ENCODE assay signal across 8 mouse cellular contexts in genomic region chr13:97938596-97939297, GRCm38 (mm10).
DNase-seq lines count a peak whose midpoint lies in the region; ATAC-seq lines count a peak whose summit lies in the region.

No protein-coding gene starts in this region.

- no peak overlapping the region for H3K27ac ChIP-seq in hindbrain, embryonic 14.5 days

- H3K4me3 ChIP-seq in hindbrain, embryonic 14.5 days (replicated peaks; ENCODE audit: low read length), result no peak overlapping the region

- H3K27me3 ChIP-seq in hindbrain, embryonic 14.5 days (ENCODE audit: control insufficient read depth, insufficient read depth, low read length), result no peaks in the 10 kb centered on the region

- H3K9ac ChIP-seq in hindbrain, embryonic 14.5 days, result no peak overlapping the region

- no peaks in the 10 kb centered on the region for H3K36me3 ChIP-seq in hindbrain, embryonic 14.5 days (replicated peaks; ENCODE audit: control insufficient read depth, insufficient read depth)

- DNase-seq in Muller cell, postnatal 12 days (ENCODE audit: inconsistent ontology term), result peak; percentile 82
- peak; percentile 78 to 86 for DNase-seq in cerebellum, adult 18-20 months
- DNase-seq in forelimb bud, embryonic 11.5 days (ENCODE audit: low read depth, low spot score), result peak; percentile 92
- DNase-seq in hindbrain, embryonic 14.5 days (ENCODE audit: low spot score), result peak; percentile 97
- peak; percentile 85 to 91 for DNase-seq in layer of hippocampus, postnatal 14 days (ENCODE audit: low spot score in 2 of 2)
- peak; percentile 85 to 92 for DNase-seq in lung, postnatal 4 days
- DNase-seq in retina, postnatal 7 days (ENCODE audit: low read depth, low spot score), result peak; percentile 70
- DNase-seq in urinary bladder, adult 2 months (ENCODE audit: low spot score), result peak; percentile 88

- peak; percentile 68 for ATAC-seq in hindbrain, embryonic 14.5 days (ENCODE audit: low FRiP score)

- H3K4me1 ChIP-seq in hindbrain, embryonic 14.5 days (replicated peaks; ENCODE audit: control insufficient read depth, insufficient read depth, low read length), result no peaks in the 10 kb centered on the region

- 0 out of 2 replicates have a peak overlapping the region, but pooled peaks have one; percentile 15 for H3K4me2 ChIP-seq in hindbrain, embryonic 14.5 days (replicated peaks)

- no peaks in the 10 kb centered on the region for H3K9me3 ChIP-seq in hindbrain, embryonic 14.5 days (ENCODE audit: control insufficient read depth, low read length)

- 36% methylated on average over 18 of the region's 18 CpGs for whole genome bisulfite sequencing in hindbrain, embryonic 14.5 days
